Mouse (Mus musculus) brain, embryonic 14.5 days (tissue): ENCODE data around the gene Nova1. TPM values are rescaled to one million over a fixed set of nuclear protein-coding genes. Genes with fewer than 3 reads are reported as not detected.

Source experiments
- DNase-seq: peaks from one replicate; pipeline ENCODE4 v3.0.0-alpha.2; 2011; ENCODE audit warnings: low read depth
- CTCF ChIP-seq: fragments of 200-500 bp; IDR thresholded peaks from 2 replicates; pipeline ENCODE4 v1.5.1; 2012; ENCODE audit warnings: inconsistent platforms, mild to moderate bottlenecking, moderate library complexity, borderline replicate concordance; ENCODE audit not compliant: insufficient read depth, insufficient read length; ENCODE audit errors: extremely low read depth
- POLR2A ChIP-seq: fragments of 200-500 bp; IDR thresholded peaks from 2 replicates; pipeline ENCODE4 v1.6.1; 2012; ENCODE audit warnings: mild to moderate bottlenecking, inconsistent platforms, borderline replicate concordance; ENCODE audit not compliant: poor library complexity, insufficient read depth, insufficient read length, severe bottlenecking; ENCODE audit errors: extremely low read depth
- polyA plus RNA-seq: library from polyadenylated mRNA; depleted of rRNA; stranded (reverse); fragments of >200 nt; gene quantifications from 2 replicates; pipeline ENCODE4 v1.2.3, GENCODE M21; 2012

The Nova1 gene
- polyA plus RNA-seq, 1 experiment = 112 TPM

DNA sequence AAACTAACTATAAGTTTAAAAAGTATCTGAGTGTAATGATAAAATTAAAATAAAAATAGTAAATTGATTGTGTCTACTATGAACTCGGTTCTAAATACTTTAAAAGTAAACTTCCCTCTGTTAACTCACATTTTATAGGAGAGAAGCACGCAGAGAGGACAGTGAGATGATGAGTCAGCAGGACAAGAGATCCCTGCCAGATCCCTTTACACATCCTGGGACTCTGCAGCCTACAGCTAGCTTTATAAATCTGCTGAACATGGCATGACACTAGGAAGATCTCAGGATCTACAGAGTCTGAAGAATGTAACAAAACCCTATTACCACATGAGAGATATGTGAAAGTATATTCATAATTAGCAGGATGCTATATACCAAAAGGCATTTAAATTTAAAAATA is 37.7 kb downstream of the Nova1 start:
- DNase-seq = no peak
- TF ChIP-seq CTCF = no peak

DNA sequence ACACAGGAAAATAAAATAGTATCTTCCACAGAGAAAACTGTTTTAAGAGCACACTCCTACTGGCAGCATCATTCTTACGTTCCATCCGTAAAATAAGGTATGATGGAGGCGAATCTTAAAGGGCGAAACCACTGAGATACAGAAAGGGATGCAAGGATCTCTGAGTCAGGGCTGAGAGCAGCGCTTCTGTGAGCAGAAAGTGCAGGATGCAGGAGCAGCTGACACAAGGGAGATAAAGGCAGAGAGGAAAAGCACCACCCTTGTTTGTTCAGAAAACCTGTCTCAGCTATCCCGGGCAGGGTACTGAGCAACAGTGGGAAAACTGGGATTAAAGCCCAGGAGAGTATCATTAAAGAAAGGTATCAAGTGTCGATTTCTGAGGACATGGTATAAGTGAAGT is 59.3 kb downstream of the Nova1 start:
- TF ChIP-seq CTCF (no peak), POLR2A (no peak)
- DNase-seq = no peak

DNA sequence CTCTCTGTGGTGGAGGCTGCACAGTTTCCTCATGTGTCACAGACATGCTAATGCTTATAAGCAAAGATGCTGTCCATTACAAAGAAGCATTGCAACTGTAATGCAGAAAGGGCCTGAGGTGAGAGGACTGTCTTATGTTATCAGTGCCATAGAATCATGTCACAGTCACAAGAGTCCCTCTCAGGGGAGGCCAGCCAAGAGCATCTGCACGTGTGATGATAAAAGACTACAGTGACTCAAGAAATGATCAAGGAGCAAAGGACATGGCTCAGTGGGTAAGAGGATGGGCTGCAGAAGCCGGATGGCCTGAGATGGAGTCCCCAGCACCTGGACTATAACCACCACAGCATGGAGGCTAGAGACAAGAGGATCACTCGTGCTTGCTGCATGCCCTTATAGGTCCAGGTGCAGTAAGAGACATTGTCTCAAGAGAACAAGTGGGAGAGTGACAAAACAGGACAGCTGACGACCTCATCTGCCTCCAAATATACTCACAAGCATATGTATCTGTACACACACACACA is 64.3 kb downstream of the Nova1 start:
- no peak for TF ChIP-seq POLR2A
- no peak for TF ChIP-seq CTCF
- DNase-seq = peak; percentile 15

DNA sequence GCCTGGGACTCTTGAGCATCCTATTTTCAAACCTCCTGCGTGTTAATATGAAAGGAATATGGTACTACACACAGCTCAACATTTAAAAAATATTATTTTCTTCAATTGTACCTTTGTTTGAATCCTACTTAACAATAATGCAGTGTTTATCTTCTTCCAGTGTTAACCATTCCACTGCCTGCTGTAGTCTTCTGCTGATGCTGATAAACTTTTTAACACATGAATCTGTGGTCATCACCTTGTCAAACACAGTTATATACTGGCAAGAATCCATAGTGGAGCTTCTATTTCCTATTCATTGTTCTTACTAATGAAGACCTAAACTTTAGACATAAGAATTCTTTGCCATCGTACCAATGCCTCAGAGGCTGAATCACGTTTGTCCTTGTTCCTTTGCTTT is 65.6 kb downstream of the Nova1 start:
- TF ChIP-seq CTCF = no peak
- no peak for TF ChIP-seq POLR2A
- no peak for DNase-seq

DNA sequence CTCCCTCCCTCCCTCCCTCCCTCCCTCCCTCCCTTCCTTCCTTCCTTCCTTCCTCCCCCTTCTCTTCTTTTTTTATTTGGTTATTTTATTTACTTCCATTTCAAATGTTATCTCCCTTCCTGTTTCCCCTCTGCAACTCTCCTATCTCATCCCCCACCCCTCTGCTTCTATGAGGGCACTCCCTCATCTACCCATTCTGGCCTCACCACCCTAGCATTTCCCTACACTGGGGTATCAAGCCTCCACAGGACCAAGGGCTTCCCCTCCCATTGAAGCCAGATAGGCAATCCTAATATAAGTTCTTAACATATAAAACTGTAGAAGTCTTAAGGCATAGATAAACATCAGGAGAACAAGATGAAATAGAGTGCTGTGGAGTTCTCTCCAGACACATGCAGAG is 85.5 kb downstream of the Nova1 start:
- DNase-seq = no peak
- TF ChIP-seq POLR2A (no peak), CTCF (no peak)

DNA sequence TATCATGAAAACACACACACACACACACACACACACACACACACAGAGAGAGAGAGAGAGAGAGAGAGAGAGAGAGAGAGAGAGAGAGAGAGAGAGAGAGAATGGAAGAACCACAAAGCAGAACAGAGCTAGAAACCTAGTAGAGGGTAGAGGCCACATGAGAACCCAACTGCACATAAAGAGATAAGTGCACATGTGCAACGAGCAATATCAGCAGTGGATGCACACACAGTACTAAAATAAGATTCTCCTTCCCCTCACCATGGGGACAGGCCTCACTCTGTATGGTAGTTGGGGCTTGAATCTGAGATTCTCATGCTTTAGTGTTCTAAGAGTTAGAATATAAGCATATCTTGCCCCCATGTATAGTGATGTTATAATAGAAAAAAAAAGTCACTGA is 86.8 kb downstream of the Nova1 start:
- TF ChIP-seq POLR2A = no peak
- no peak for TF ChIP-seq CTCF
- no peak for DNase-seq

DNA sequence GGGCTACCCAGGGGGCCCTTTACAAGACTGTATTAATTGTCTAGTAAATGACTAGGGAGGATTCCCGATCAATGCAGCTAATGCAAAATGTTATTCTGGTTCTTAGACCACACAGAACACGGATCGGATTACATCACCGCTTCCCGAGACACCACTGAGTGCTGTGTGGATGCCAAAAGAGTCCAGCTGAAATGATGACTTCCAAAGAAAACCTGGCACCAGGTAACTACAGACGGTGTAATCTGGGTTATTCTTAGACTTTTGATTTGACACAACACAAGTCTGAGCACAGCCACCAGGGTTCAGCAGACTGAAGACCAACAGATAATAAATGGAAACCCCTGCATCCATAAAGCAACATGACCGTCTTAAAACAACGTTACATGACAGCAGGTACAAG is 96.8 kb downstream of the Nova1 start:
- peak; percentile 52 for DNase-seq

DNA sequence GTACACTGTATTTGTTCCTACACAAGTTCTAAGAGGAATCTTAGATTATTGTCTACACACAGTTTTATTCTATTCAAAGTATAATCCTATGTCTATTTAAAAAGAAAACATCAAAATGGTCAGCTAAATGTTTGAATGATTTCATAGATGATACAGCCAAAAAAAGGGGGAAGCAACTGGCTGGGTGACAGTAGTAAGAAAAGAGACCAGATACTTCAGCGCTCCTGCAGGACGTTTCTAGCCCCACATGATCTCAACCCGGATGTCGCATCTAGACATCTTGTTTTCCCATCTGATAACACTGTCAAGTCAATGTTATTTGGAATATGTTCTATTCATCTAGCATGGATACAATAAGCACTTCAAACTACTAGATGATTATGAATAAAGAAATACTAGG is 99.7 kb downstream of the Nova1 start:
- TF ChIP-seq POLR2A (no peak), CTCF (no peak)
- no peak for DNase-seq

More for the DNA sequence above, 96.8 kb downstream of the Nova1 start:
- TF ChIP-seq CTCF = no peak
- no peak for TF ChIP-seq POLR2A

DNA sequence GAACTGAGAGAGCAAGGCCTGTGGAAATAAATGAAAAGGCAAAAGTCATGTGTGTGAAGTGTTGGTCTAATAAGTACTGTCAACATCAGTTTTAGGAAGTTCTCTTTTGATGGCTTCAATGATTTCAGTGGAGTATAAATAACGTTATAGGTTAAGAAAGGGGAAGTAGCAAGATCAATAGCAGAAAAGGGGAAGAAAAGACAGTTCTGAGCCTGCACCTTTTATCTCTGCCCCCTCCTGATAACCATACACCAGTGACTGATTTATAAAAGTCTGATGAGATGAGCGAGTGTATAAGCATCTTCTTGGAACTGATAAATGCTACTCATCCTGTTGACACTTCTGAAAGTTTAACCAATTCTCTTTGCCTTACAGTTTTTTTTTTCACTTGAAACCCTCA is 108.6 kb downstream of the Nova1 start:
- no peak for DNase-seq
- no peak for TF ChIP-seq POLR2A
- no peak for TF ChIP-seq CTCF

DNA sequence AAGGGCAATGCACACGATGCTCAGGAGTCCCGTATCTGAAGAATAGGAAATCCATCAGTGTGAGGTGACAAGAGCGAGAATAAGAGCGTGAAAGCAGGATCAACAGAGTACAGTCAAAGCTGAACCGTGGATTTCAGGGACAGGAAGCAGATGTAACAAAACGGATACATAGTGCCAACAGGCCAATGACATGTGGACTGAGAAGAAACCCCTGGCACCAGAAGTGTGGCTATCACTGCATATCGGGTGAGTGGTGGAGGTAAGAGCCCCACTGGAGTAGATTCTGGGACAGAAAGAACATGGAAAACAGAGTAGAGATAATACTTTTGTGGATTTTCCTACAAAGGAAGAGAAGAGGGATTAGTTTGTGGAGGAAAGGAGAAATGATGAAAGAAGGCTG is 109.3 kb downstream of the Nova1 start:
- no peak for DNase-seq
- TF ChIP-seq POLR2A = no peak
- no peak for TF ChIP-seq CTCF

DNA sequence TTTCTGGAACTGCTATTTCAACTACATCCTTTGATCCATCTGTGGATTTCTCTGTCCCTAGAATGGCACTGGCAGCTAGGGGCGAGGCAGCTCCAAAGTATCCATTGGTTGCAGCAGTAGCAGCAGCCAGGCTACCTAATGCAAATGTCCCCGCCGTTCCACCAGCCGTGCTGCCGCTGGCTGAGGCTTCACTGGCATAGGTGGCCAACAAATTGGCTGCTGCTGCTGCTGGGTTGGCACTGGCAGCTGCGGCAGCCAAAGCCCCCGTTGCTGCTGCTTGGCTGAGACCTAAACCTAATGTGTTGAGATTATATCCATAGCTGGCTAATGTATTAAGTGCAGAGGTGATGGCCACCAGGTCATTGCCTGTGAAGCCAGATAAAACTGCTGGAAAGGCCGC is 118.5 kb downstream of the Nova1 start:
- TF ChIP-seq POLR2A (no peak), CTCF (no peak)
- no peak for DNase-seq

DNA sequence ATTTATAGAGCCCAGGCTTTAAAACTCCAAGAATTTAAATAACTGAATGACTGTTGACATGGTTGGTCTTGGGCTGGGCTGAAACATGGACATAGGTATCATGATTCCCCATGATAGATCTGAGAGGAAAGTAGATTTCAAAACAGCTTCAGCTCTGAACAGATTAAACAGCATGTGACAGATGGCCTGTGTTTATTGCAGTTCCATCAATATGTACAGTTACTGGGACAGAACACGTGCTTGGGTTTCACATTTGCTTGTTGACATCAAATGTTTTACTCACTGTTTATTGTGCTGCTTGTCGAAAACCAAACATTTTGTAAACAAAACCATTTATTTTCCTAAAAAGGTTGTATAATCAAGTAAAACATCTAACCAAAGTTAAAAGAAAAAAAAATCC is 142.4 kb downstream of the Nova1 start:
- TF ChIP-seq POLR2A (no peak), CTCF (no peak)
- peak; percentile 64 for DNase-seq

DNA sequence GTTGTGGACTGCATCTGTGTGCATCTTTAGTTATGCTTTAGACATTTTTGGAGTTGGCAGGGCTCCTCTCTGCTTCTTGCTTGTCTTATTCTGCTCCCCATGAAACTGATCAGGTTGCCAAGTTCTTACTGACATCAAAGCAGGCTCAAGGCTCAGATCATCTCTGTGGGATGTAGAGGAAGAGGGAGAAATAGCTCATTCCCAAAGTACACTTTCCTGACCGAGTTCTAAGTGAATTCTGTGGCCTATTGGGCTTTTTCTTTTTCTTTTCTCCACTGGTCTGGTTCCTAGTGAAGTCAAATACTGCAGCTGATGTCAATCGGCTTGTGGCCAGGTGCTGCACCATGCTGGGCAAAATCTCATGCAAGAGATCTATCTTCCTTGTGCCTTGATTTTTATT is 152.0 kb downstream of the Nova1 start:
- peak; percentile 54 for DNase-seq
- TF ChIP-seq POLR2A (no peak), CTCF (no peak)
